ENCODE assay signal across 9 mouse cellular contexts in genomic region chr14:45530364-45531345, GRCm38 (mm10). TPM values are rescaled to one million over a fixed set of nuclear protein-coding genes. Genes with fewer than 3 reads are reported as not detected.
DNase-seq lines count a peak whose midpoint lies in the region; ATAC-seq and TF ChIP-seq lines count a peak whose summit lies in the region.
"Had no signal": no experiment of that assay in that cellular context is flagged by ENCODE, and none has a peak within 500 bp of the region (broad histone marks: within the 10 kb centered on the region; RNA-seq: fewer than 3 reads in every experiment).

No protein-coding gene starts in this region.

- no peak for TF ChIP-seq EP300 in liver, embryonic 14.5 days (IDR thresholded peaks at IDR 0.05; ENCODE audit: low read depth)

- H3K27ac ChIP-seq in hindbrain, embryonic 10.5 days, result peak overlapping the region; percentile 97
- no peak overlapping the region for H3K27ac ChIP-seq in liver, embryonic 14.5 days

- DNase-seq in urinary bladder, adult 18-20 months (ENCODE audit: low spot score in 2 of 2), result peak; percentile 31 to 40
- no peak for DNase-seq in urinary bladder, adult 2 months (ENCODE audit: low spot score)
- no peak for DNase-seq in hindbrain, embryonic 10.5 days (ENCODE audit: low spot score)
- DNase-seq in liver, embryonic 14.5 days (ENCODE audit: low read depth in 3 of 3, low spot score in 3 of 3), result no peak
- DNase-seq in natural killer cell, adult 2 months (ENCODE audit: low spot score in 2 of 2), result no peak

- ATAC-seq in erythroblast, adult 5-6 weeks (replicated peaks; ENCODE audit: low FRiP score, poor library complexity, severe bottlenecking), result no peak
- ATAC-seq in liver, embryonic 14.5 days (ENCODE audit: insufficient read depth), result peak; percentile 32; the same call in 1 of the 2 replicates
- ATAC-seq in megakaryocyte-erythroid progenitor cell, adult 5-6 weeks (replicated peaks; ENCODE audit: low FRiP score, low TSS enrichment, poor library complexity, severe bottlenecking), result no peak

- H3K9me3 ChIP-seq in erythroblast, embryonic 14.5 days (ENCODE audit: control insufficient read depth, low read length), result no peaks in the 10 kb centered on the region; the same call in 1 of the 2 replicates
- H3K9me3 ChIP-seq in hindbrain, embryonic 10.5 days, result no peaks in the 10 kb centered on the region
- H3K9me3 ChIP-seq in liver, embryonic 14.5 days (ENCODE audit: control insufficient read depth, low read length), result no peaks in the 10 kb centered on the region

- H3K27me3 ChIP-seq in erythroblast, embryonic 14.5 days (ENCODE audit: control insufficient read depth), result peaks cover 47% of the 10 kb centered on the region
- no peaks in the 10 kb centered on the region for H3K27me3 ChIP-seq in hindbrain, embryonic 10.5 days (ENCODE audit: insufficient read depth, poor library complexity, severe bottlenecking)
- peaks cover 34% of the 10 kb centered on the region for H3K27me3 ChIP-seq in liver, embryonic 14.5 days (ENCODE audit: control insufficient read depth, insufficient read depth, low read length)

- no peak overlapping the region for H3K9ac ChIP-seq in liver, embryonic 14.5 days (replicated peaks)

- H3K4me1 ChIP-seq in erythroblast, embryonic 14.5 days (ENCODE audit: control insufficient read depth), result no peaks in the 10 kb centered on the region
- H3K4me1 ChIP-seq in hindbrain, embryonic 10.5 days (replicated peaks), result peaks cover 39% of the 10 kb centered on the region
- H3K4me1 ChIP-seq in liver, embryonic 14.5 days (replicated peaks; ENCODE audit: control insufficient read depth in 2 of 2, insufficient read depth in 2 of 2, low read length in 1 of 2), result peaks cover 0 to 2% of the 10 kb centered on the region in 2 experiments; a peak in 2 of 4 replicates

- no peak for TF ChIP-seq CTCF in liver, embryonic 14.5 days (IDR thresholded peaks at IDR 0.05; ENCODE audit: low read depth)

- H3K36me3 ChIP-seq in erythroblast, embryonic 14.5 days (ENCODE audit: control insufficient read depth), result no peaks in the 10 kb centered on the region
- no peaks in the 10 kb centered on the region for H3K36me3 ChIP-seq in hindbrain, embryonic 10.5 days
- no peaks in the 10 kb centered on the region for H3K36me3 ChIP-seq in liver, embryonic 14.5 days (replicated peaks; ENCODE audit: control insufficient read depth, insufficient read depth, low read depth)
- H3K36me3 ChIP-seq: G1E had no signal

- under 1% methylated on average over 37 of the region's 37 CpGs for WGBS in hindbrain, embryonic 10.5 days
- 3% methylated on average over 37 of the region's 37 CpGs for WGBS in liver, embryonic 14.5 days (ENCODE audit: insufficient replicate concordance)

- peak overlapping the region; percentile 50 for H3K4me3 ChIP-seq in erythroblast, embryonic 14.5 days (replicated peaks)
- H3K4me3 ChIP-seq in hindbrain, embryonic 10.5 days, result peak overlapping the region; percentile 82
- peak overlapping the region; percentile 54 to 56 for H3K4me3 ChIP-seq in liver, embryonic 14.5 days (ENCODE audit: insufficient read depth in 1 of 2, low read depth in 2 of 2, low read length in 2 of 2)

- H3K4me2 ChIP-seq in liver, embryonic 14.5 days (ENCODE audit: low read depth), result peak overlapping the region; percentile 54

RNA-seq across cellular contexts. Expression of gene Fermt2, which starts 0.7 kb away (rescaled TPM):
- not detected in 2 replicates for polyA plus RNA-seq in erythroblast, embryonic 14.5 days (2012)
- total RNA-seq in erythroblast, adult 5-6 weeks (2015; ENCODE audit: low replicate concordance), result not detected in 2 replicates
- total RNA-seq in erythroblast, adult 5-6 weeks (2017; ENCODE audit: low replicate concordance), result not detected in 2 replicates
- 301 and 304 TPM in 2 replicates for polyA plus RNA-seq in urinary bladder, adult 2 months (2012; rRNA removed)
- 74.3 and 89.6 TPM in 2 replicates for polyA plus RNA-seq in hindbrain, embryonic 10.5 days (2016; fragmentation: Nextera tagmentation; extraction: Ambion mirVana)
- 10.1 and 13.6 TPM in 2 replicates for polyA plus RNA-seq in liver, embryonic 14.5 days (2012; rRNA removed)
- polyA plus RNA-seq in liver, embryonic 14.5 days (2014; fragmentation: Nextera tagmentation; extraction: Ambion mirVana), result 23.8 and 25.5 TPM in 2 replicates
- total RNA-seq in megakaryocyte-erythroid progenitor cell, adult 5-6 weeks (2014; fragmentation: Nextera tagmentation), result not detected in 2 replicates
- not detected in 2 replicates for total RNA-seq in megakaryocyte-erythroid progenitor cell, adult 5-6 weeks (2017)
- polyA plus RNA-seq: G1E had no signal

Comparison
In these comparisons a context has a peak if more than half of its experiments do, and no peak if none do; other contexts are left out.
1. DNase-seq: peak in urinary bladder, adult 18-20 months (2 of 2); none in urinary bladder, adult 2 months (single experiment), hindbrain, embryonic 10.5 days (single experiment), liver, embryonic 14.5 days (0 of 3) and natural killer cell, adult 2 months (0 of 2).
2. RNA of gene Fermt2, which starts 0.7 kb away (polyA plus RNA-seq): 301 to 304 TPM in urinary bladder, adult 2 months, 74.3 to 89.6 TPM in hindbrain, embryonic 10.5 days and 10.1 to 25.5 TPM in liver, embryonic 14.5 days; not detected in erythroblast, embryonic 14.5 days; every median in the first group is over 10 times any median in the second.
3. Peak in every context shown above with its lines, with median percentiles within 50 percentile points of each other: H3K4me3 ChIP-seq.